Mouse (Mus musculus) lung, adult 2 months (tissue): ENCODE data around the gene Aebp2. TPM values are rescaled to one million over a fixed set of nuclear protein-coding genes. Genes with fewer than 3 reads are reported as not detected.

ENCODE experiments used
- DNase-seq: peaks from one replicate; pipeline ENCODE4 v3.0.0; 2022
- H3K4me1 ChIP-seq: fragments of 200-500 bp; 2 replicates; pipeline ENCODE4 v1.6.1; 2011; ENCODE audit warnings: low read length; ENCODE audit not compliant: control insufficient read depth, insufficient read depth
- H3K4me3 ChIP-seq: fragments of 200-500 bp; replicated peaks from 2 replicates; pipeline ENCODE3; 2011; ENCODE audit warnings: low read depth, mild to moderate bottlenecking, control low read depth, low read length; ENCODE audit errors: extremely low read depth
- CTCF ChIP-seq: fragments of 200-500 bp; IDR thresholded peaks from 2 replicates; pipeline ENCODE4 v1.5.1; 2011; ENCODE audit warnings: mild to moderate bottlenecking, low read length, control low read depth; ENCODE audit not compliant: insufficient read depth
- POLR2A ChIP-seq: fragments of 200-500 bp; IDR thresholded peaks from 2 replicates; pipeline ENCODE4 v1.6.1; 2011; ENCODE audit warnings: low read depth, mild to moderate bottlenecking, control low read depth, low read length, borderline replicate concordance; ENCODE audit errors: extremely low read depth
- WGBS: fragments of 180-500 bp; shearing (Covaris S2); methylation state at CpG from one replicate; pipeline ENCODE4 v1.1.7; 2018; 5-methylcytosine and 5-hydroxymethylcytosine counted together
- polyA plus RNA-seq: library from polyadenylated mRNA; depleted of rRNA; stranded (reverse); fragments of >200 nt; gene quantifications from 2 replicates; pipeline ENCODE4 v1.2.3, GENCODE M21; 2012

Aebp2 gene
- polyA plus RNA-seq, 1 experiment = 31.7 TPM

DNA sequence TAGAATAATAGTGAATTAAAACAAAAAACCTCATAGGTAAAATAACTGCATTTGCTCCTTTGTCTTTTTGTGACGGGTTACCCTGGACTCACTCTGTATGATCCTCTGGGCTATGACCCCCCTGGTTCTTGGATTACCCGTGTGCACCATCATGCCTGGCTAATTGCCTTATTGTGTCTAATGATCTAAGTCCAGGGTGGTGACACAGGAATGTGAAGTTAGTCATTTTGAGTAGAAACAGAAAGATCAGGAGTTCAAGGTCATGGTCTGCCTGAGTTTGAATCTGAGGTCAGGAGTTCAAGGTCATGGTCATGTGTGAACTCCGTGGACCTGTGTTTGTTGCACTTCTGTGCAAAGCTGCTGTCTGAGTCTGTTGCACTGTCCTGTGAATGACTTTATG, 16.7 kb upstream of the Aebp2 start:
- H3K4me1 ChIP-seq = no peaks in the 10 kb centered on the region
- no peak overlapping the region for H3K4me3 ChIP-seq
- DNase-seq = no peak
- WGBS = 75% methylated on average over 3 of the region's 3 CpGs
- no peak for TF ChIP-seq CTCF
- no peak for TF ChIP-seq POLR2A

- Histone ChIP-seq H3K4me1 (no peaks in the 10 kb centered on the region), H3K4me3 (no peak overlapping the region)
- 82% methylated on average over 10 of the region's 10 CpGs for WGBS
- no peak for DNase-seq
- no peak for TF ChIP-seq CTCF
- TF ChIP-seq POLR2A = no peak
Observed at GRCm38 (mm10) chr6:140606534-140606933, 15.9 kb upstream of the Aebp2 start.

DNA sequence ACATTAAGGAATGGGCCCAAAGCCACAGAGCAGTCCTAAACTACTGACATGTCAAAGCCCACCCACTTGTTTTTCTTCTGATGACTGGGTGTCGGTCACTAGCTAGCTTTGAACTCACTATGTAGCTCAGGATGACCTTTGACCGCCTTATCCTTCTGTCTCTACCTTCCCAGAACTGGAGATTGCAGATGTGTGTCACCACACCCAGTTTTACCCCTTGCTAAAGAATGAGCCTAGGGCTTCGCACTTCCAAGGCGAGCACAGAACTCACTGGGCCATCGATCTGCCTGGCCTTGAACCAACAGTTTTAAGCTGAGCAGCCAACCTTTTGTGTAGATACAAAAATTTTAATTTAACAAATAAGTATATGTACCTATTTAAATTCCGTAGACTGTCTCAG, 13.8 kb upstream of the Aebp2 start:
- Histone ChIP-seq H3K4me3 (no peak overlapping the region), H3K4me1 (no peaks in the 10 kb centered on the region)
- DNase-seq = no peak
- 94% methylated on average over 6 of the region's 6 CpGs for WGBS
- no peak for TF ChIP-seq POLR2A
- TF ChIP-seq CTCF = no peak

DNA sequence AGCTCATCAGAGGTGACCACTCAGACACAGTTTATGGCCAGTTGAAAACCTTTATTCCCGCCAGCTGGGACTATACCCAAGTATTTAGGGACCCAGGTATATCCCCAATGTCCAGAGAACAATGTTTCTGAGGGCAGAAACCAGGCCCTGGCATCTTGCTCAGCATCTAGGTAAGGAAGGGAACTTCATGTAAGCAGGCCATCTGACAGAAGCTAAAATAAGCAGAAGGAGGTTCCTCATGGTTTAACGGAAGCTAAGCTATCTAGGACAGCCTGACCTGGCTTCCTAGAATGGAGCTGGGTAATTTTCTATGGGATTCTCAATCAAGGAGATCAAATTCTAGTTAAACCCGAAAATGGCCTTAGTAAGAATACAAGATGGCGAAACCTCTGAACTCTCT, 12.9 kb upstream of the Aebp2 start:
- no peak for TF ChIP-seq CTCF
- TF ChIP-seq POLR2A = no peak
- 91% methylated on average over 4 of the region's 4 CpGs for WGBS
- H3K4me1 ChIP-seq = no peaks in the 10 kb centered on the region
- no peak overlapping the region for H3K4me3 ChIP-seq
- no peak for DNase-seq

DNA sequence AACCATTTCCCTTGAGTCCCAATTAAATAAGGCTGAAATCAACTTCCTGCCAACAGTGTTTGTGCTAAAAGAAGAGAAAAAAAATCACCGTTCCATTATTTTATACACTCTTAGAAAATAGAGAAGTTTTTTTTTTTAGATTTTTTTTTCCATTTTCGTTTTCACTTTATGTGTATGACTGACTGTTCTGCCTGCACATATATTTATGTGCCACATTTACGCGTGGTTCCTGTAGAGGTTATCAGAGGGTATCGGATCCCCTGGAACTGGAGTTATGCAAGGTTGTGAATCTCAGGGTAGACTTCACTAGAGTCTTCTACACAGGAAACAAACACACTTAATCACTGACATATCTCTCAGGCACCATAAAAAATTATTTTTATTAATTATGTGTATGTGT, 12.3 kb upstream of the Aebp2 start:
- H3K4me3 ChIP-seq = no peak overlapping the region
- no peaks in the 10 kb centered on the region for H3K4me1 ChIP-seq
- no peak for TF ChIP-seq POLR2A
- TF ChIP-seq CTCF = no peak
- DNase-seq = no peak
- 76% methylated on average over 5 of the region's 5 CpGs for WGBS

DNA sequence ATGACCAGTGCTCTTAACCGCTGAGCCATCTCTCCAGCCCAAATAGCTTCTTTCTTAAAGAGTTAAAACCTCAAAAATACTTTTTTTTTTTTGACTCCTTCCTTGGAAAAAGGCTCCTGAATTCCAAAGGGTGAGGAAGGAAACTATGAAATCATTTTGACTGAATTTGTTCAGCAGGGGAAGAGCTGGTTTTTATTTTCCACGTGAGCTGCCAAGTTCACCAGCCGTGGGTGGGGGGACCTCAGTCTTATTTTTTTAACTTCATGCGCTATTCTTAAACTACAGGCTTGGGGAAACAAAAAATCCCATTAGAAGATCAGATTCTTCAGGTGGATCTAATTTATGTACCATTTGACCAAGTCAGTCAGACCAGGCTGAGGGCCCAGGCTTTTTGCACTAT, 11.2 kb upstream of the Aebp2 start:
- DNase-seq = no peak
- no peaks in the 10 kb centered on the region for H3K4me1 ChIP-seq
- H3K4me3 ChIP-seq = no peak overlapping the region
- no peak for TF ChIP-seq POLR2A
- no peak for TF ChIP-seq CTCF
- 65% methylated on average over 4 of the region's 4 CpGs for WGBS

GRCm38 (mm10) chr6:140611893-140612473, 10.5 kb upstream of the Aebp2 start:
- TF ChIP-seq CTCF = no peak
- no peak for TF ChIP-seq POLR2A
- Histone ChIP-seq H3K4me1 (no peaks in the 10 kb centered on the region), H3K4me3 (no peak overlapping the region)
- 70% methylated on average over 13 of the region's 13 CpGs for WGBS
- DNase-seq = no peak

DNA sequence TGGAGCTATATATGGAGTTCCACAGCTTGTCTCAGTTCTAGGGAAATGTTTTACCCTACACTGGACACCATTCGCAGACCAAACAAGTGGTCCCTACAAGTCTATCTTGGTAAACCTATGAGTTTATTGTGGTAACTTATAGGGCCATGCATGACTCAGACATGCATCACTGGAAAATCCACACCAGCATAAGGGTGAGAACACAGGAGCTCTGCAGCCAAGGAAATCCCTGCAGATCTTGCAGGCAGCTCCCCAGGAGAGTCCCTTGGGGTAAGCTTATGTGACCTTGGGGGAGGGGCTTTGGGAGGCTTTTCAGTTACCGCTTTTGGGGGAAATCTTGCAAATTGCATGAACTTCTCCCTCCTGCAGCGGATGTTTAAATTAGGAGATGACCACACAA, 8.6 kb upstream of the Aebp2 start:
- TF ChIP-seq POLR2A (no peak), CTCF (no peak)
- H3K4me3 ChIP-seq = no peak overlapping the region
- H3K4me1 ChIP-seq = no peaks in the 10 kb centered on the region
- no peak for DNase-seq
- WGBS = 87% methylated on average over 3 of the region's 3 CpGs

- TF ChIP-seq POLR2A (no peak), CTCF (no peak)
- 53% methylated on average over 11 of the region's 11 CpGs for WGBS
- no peak for DNase-seq
- H3K4me1 ChIP-seq = no peaks in the 10 kb centered on the region
- H3K4me3 ChIP-seq = no peak overlapping the region
Observed at GRCm38 (mm10) chr6:140614711-140615110, 7.8 kb upstream of the Aebp2 start.

GRCm38 (mm10) chr6:140620531-140621349, 1.7 kb upstream of the Aebp2 start:
- Histone ChIP-seq H3K4me1 (peaks cover 2% of the 10 kb centered on the region; the same call in 1 of the 2 replicates), H3K4me3 (no peak overlapping the region)
- TF ChIP-seq POLR2A (no peak), CTCF (no peak)
- WGBS = 57% methylated on average over 13 of the region's 13 CpGs
- DNase-seq = no peak

- H3K4me1 ChIP-seq = peaks cover 7% of the 10 kb centered on the region; the same call in 1 of the 2 replicates
- no peak for DNase-seq
- H3K4me3 ChIP-seq = no peak overlapping the region
- 91% methylated on average over 1 of the region's 1 CpGs for WGBS
- no peak for TF ChIP-seq CTCF
- TF ChIP-seq POLR2A = no peak
Observed at GRCm38 (mm10) chr6:140621622-140622021, 841 bp upstream of the Aebp2 start.
